Mouse (Mus musculus): ENCODE measurements at regions not wholly inside any gene's neighbourhood (a gene's known extent, or its start where the extent isn't known, plus 50 kb on each side); places are given as distances from the start of the nearest gene placed in this dataset.

GRCm38 (mm10) chr1:69165202-69165601 lies 57.3 kb upstream of the Erbb4 start:
- ATAC-seq (ENCODE audit: low FRiP score), result no peak
- Histone ChIP-seq H3K4me3 (ENCODE audit: low read depth, low read length) (no peak overlapping the region), H3K9ac (ENCODE audit: low read depth, low read length) (no peak overlapping the region), H3K27me3 (ENCODE audit: control insufficient read depth, insufficient read depth, low read length) (no peaks in the 10 kb centered on the region), H3K36me3 (ENCODE audit: control insufficient read depth, insufficient read depth, low read length) (no peaks in the 10 kb centered on the region), H3K4me2 (replicated peaks; ENCODE audit: low read depth, low read length) (no peak overlapping the region), H3K4me1 (replicated peaks; ENCODE audit: control insufficient read depth, insufficient read depth, low read length) (no peaks in the 10 kb centered on the region), H3K9me3 (ENCODE audit: control insufficient read depth, low read length) (no peaks in the 10 kb centered on the region), H3K27ac (ENCODE audit: low read depth, low read length) (no peak overlapping the region)
- peak; percentile 12 for DNase-seq (ENCODE audit: low spot score)
- 61% methylated on average over 5 of the region's 5 CpGs for WGBS

Data from hindbrain, embryonic 11.5 days (tissue).